Comparison of ENCODE assay signal across 37 mouse cellular contexts in genomic region chr16:55260862-55261574, GRCm38 (mm10). TPM values are rescaled to one million over a fixed set of nuclear protein-coding genes. Genes with fewer than 3 reads are reported as not detected.
DNase-seq lines count a peak whose midpoint lies in the region; ATAC-seq and TF ChIP-seq lines count a peak whose summit lies in the region.
"Had no signal": no experiment of that assay in that cellular context is flagged by ENCODE, and none has a peak within 500 bp of the region (broad histone marks: within the 10 kb centered on the region; RNA-seq: fewer than 3 reads in every experiment).

No protein-coding gene starts in this region.

- ATAC-seq in limb, embryonic 13.5 days (ENCODE audit: low FRiP score, low read depth) = peak; percentile 62
- ATAC-seq: forebrain, embryonic 16.5 days; intestine, embryonic 15.5 days; Patski had no signal

- H3K27ac ChIP-seq in limb, embryonic 13.5 days = peak overlapping the region; percentile 22; the same call in 1 of the 2 replicates
- H3K27ac ChIP-seq in left cerebral cortex, adult 2 months = no peak overlapping the region
- H3K27ac ChIP-seq: embryonic facial prominence, embryonic 13.5 days; heart, embryonic 10.5 days; heart, embryonic 15.5 days; hindbrain, embryonic 15.5 days; intestine, embryonic 15.5 days; liver, embryonic 15.5 days; lung, embryonic 15.5 days; midbrain, embryonic 12.5 days had no signal

- H3K9me3 ChIP-seq in limb, embryonic 13.5 days = no peaks in the 10 kb centered on the region
- H3K9me3 ChIP-seq: embryonic facial prominence, embryonic 13.5 days; G1E; heart, embryonic 10.5 days; heart, embryonic 15.5 days; hindbrain, embryonic 15.5 days; intestine, embryonic 15.5 days; liver, embryonic 15.5 days; lung, embryonic 15.5 days; midbrain, embryonic 12.5 days had no signal

- H3K36me3 ChIP-seq in limb, embryonic 13.5 days = no peaks in the 10 kb centered on the region
- H3K36me3 ChIP-seq: embryonic facial prominence, embryonic 13.5 days; G1E; heart, embryonic 10.5 days; heart, embryonic 15.5 days; hindbrain, embryonic 15.5 days; intestine, embryonic 15.5 days; liver, embryonic 15.5 days; lung, embryonic 15.5 days; midbrain, embryonic 12.5 days had no signal

- H3K9ac ChIP-seq in limb, embryonic 13.5 days = no peak overlapping the region
- H3K9ac ChIP-seq: embryonic facial prominence, embryonic 13.5 days; heart, embryonic 15.5 days; hindbrain, embryonic 15.5 days; intestine, embryonic 15.5 days; liver, embryonic 15.5 days; lung, embryonic 15.5 days; midbrain, embryonic 12.5 days had no signal

- 0 out of 2 replicates have a peak, but pooled peaks cover 3% of the 10 kb centered on the region for H3K27me3 ChIP-seq in limb, embryonic 13.5 days
- H3K27me3 ChIP-seq: embryonic facial prominence, embryonic 13.5 days; heart, embryonic 15.5 days; hindbrain, embryonic 15.5 days; intestine, embryonic 15.5 days; liver, embryonic 15.5 days; lung, embryonic 15.5 days; midbrain, embryonic 12.5 days had no signal

- intact Hi-C loops in left cerebral cortex, adult 2 months (cut with DNase I) = no loop called here

- 11% methylated on average over 7 of the region's 7 CpGs for WGBS in limb, embryonic 13.5 days

- peak; percentile 47 for DNase-seq in embryo, embryonic 10 days (ENCODE audit: low spot score)
- no peak for DNase-seq in embryo, embryonic 9.5 days (ENCODE audit: extremely low spot score)
- DNase-seq in 3T3-L1 (ENCODE audit: low read depth, low spot score) = peak; percentile 20
- DNase-seq in forelimb bud, embryonic 11.5 days (ENCODE audit: low read depth, low spot score) = peak; percentile 83
- DNase-seq in kidney, postnatal 25 days = no peak
- no peak for DNase-seq in kidney, postnatal 4 days
- no peak for DNase-seq in left cerebral cortex, adult 2 months (ENCODE audit: extremely low spot score in 1 of 2, low spot score in 2 of 2)
- DNase-seq: adrenal gland, postnatal 10 days; cerebellum, adult 9-11 months; gastrocnemius, postnatal 25 days; heart, adult 11 months; heart, postnatal 36 days; kidney, adult 2 months; layer of hippocampus, postnatal 36 days; lung, postnatal 36 days; right cerebral cortex, postnatal 25 days; spleen, adult 18-20 months; thymus, postnatal 14 days had no signal

- peaks cover 25% of the 10 kb centered on the region for H3K4me1 ChIP-seq in limb, embryonic 13.5 days
- H3K4me1 ChIP-seq: heart, embryonic 10.5 days; heart, embryonic 15.5 days; liver, embryonic 15.5 days; lung, embryonic 15.5 days had no signal

- no peak for TF ChIP-seq CTCF in left cerebral cortex, adult 2 months (IDR thresholded peaks at IDR 0.05)

- H3K4me3 ChIP-seq in limb, embryonic 13.5 days = no peak overlapping the region
- no peak overlapping the region for H3K4me3 ChIP-seq in left cerebral cortex, adult 2 months
- H3K4me3 ChIP-seq: embryonic facial prominence, embryonic 13.5 days; erythroblast, embryonic 14.5 days; heart, embryonic 10.5 days; heart, embryonic 15.5 days; hindbrain, embryonic 15.5 days; intestine, embryonic 15.5 days; liver, embryonic 15.5 days; lung, embryonic 15.5 days; midbrain, embryonic 12.5 days had no signal

- H3K4me2 ChIP-seq in limb, embryonic 13.5 days (replicated peaks) = peak overlapping the region; percentile 14; the same call in 1 of the 2 replicates
- H3K4me2 ChIP-seq: embryonic facial prominence, embryonic 13.5 days; heart, embryonic 15.5 days; hindbrain, embryonic 15.5 days; intestine, embryonic 15.5 days; liver, embryonic 15.5 days; lung, embryonic 15.5 days; midbrain, embryonic 12.5 days had no signal

RNA-seq across cellular contexts. Expression of gene Zpld1, which starts 36.8 kb away (rescaled TPM):
- 0.57 TPM in 2 replicates for polyA plus RNA-seq in limb, embryonic 13.5 days (2015; fragmentation: Nextera tagmentation; extraction: Ambion mirVana)
- total RNA-seq in left cerebral cortex, adult 2 months (2021) = under 1 TPM in 1 of 2 experiments, not detected in 1; 0.29 TPM
- total RNA-seq: adrenal gland, postnatal 10 days; G1E; gastrocnemius, adult 18-20 months; gastrocnemius, postnatal 25 days; heart, postnatal 36 days; liver, adult 2 months; megakaryocyte, adult 5-6 weeks; monocyte, adult 5-6 weeks had no signal
- polyA plus RNA-seq: erythroblast, embryonic 14.5 days; G1E; heart, embryonic 10.5 days; heart, embryonic 15.5 days; large intestine, adult 2 months; liver, adult 2 months; liver, embryonic 15.5 days; urinary bladder, adult 2 months had no signal

Comparison
In these comparisons a context has a peak if more than half of its experiments do, and no peak if none do; other contexts are left out.
1. DNase-seq: peak in embryo, embryonic 10 days (single experiment), 3T3-L1 (single experiment) and forelimb bud, embryonic 11.5 days (single experiment); none in embryo, embryonic 9.5 days (single experiment), kidney, postnatal 25 days (0 of 2), kidney, postnatal 4 days (0 of 2) and left cerebral cortex, adult 2 months (0 of 2).